Mouse (Mus musculus): ENCODE measurements around the gene Mxi1. TPM values are rescaled to one million over a fixed set of nuclear protein-coding genes. Genes with fewer than 3 reads are reported as not detected.

Mxi1 gene
- total RNA-seq (2015) = 26.5 and 33.7 TPM in 2 replicates
- total RNA-seq (2017) = 58.6 and 59.3 TPM in 2 replicates

- peak; percentile 46 for ATAC-seq (replicated peaks; ENCODE audit: poor library complexity)
Measured at GRCm38 (mm10) chr19:53310348-53310747, at the start of gene Mxi1. Gene Mxi1 (plus strand): TSS chr19:53310518.

- ATAC-seq (replicated peaks; ENCODE audit: poor library complexity) = no peak
Measured at GRCm38 (mm10) chr19:53260828-53261227, 49.5 kb upstream of the Mxi1 start.

- no peak for ATAC-seq (replicated peaks; ENCODE audit: poor library complexity)
Measured at GRCm38 (mm10) chr19:53262061-53262460, 48.3 kb upstream of the Mxi1 start.

GRCm38 (mm10) chr19:53263859-53264733, 46.2 kb upstream of the Mxi1 start:
- peak; percentile 44 for ATAC-seq (replicated peaks; ENCODE audit: poor library complexity)

- no peak for ATAC-seq (replicated peaks; ENCODE audit: poor library complexity)
Measured at GRCm38 (mm10) chr19:53264821-53265727, 45.2 kb upstream of the Mxi1 start.

- no peak for ATAC-seq (replicated peaks; ENCODE audit: poor library complexity)
Measured at GRCm38 (mm10) chr19:53267305-53267704, 43.0 kb upstream of the Mxi1 start.

- ATAC-seq (replicated peaks; ENCODE audit: poor library complexity) = peak; percentile 70
Measured at GRCm38 (mm10) chr19:53273055-53273722, 37.1 kb upstream of the Mxi1 start.

GRCm38 (mm10) chr19:53273781-53274428, 36.4 kb upstream of the Mxi1 start:
- peak; percentile 73 for ATAC-seq (replicated peaks; ENCODE audit: poor library complexity)

- ATAC-seq (replicated peaks; ENCODE audit: poor library complexity) = no peak
Measured at GRCm38 (mm10) chr19:53275204-53275603, 35.1 kb upstream of the Mxi1 start.

- no peak for ATAC-seq (replicated peaks; ENCODE audit: poor library complexity)
Measured at GRCm38 (mm10) chr19:53276902-53277707, 33.2 kb upstream of the Mxi1 start.

GRCm38 (mm10) chr19:53278491-53279415, 31.6 kb upstream of the Mxi1 start:
- no peak for ATAC-seq (replicated peaks; ENCODE audit: poor library complexity)

GRCm38 (mm10) chr19:53280254-53280653, 30.1 kb upstream of the Mxi1 start:
- ATAC-seq (replicated peaks; ENCODE audit: poor library complexity) = no peak

GRCm38 (mm10) chr19:53282571-53282970, 27.7 kb upstream of the Mxi1 start:
- no peak for ATAC-seq (replicated peaks; ENCODE audit: poor library complexity)

- no peak for ATAC-seq (replicated peaks; ENCODE audit: poor library complexity)
Measured at GRCm38 (mm10) chr19:53283742-53284141, 26.6 kb upstream of the Mxi1 start.

- peak; percentile 86 for ATAC-seq (replicated peaks; ENCODE audit: poor library complexity)
Measured at GRCm38 (mm10) chr19:53284268-53285208, 25.8 kb upstream of the Mxi1 start.

- ATAC-seq (replicated peaks; ENCODE audit: poor library complexity) = peak; percentile 68
Measured at GRCm38 (mm10) chr19:53296331-53297254, 13.7 kb upstream of the Mxi1 start.

Measured in megakaryocyte progenitor cell, adult 5-6 weeks (primary cell).